Mouse (Mus musculus) kidney, embryonic 14.5 days (tissue): Measurements from ENCODE around the gene Trim52. TPM values are rescaled to one million over a fixed set of nuclear protein-coding genes. Genes with fewer than 3 reads are reported as not detected.
"Not testable (repeated sequence)": the region's sequence is repeated elsewhere in the genome, so short reads cannot be mapped to it uniquely, and the experiment has no call there.

Experiments used
- ATAC-seq: fragments of 200-750 bp; cut with Nextera tagmentation; 2 replicates; pipeline ENCODE4 v1.8.0; 2017; ENCODE audit warnings: moderate number of reproducible peaks, mild to moderate bottlenecking, moderate TSS enrichment, moderate library complexity; ENCODE audit not compliant: low FRiP score, low TSS enrichment
- H3K27ac ChIP-seq: fragments of 300-500 bp; sonication (generic); 2 replicates; pipeline ENCODE4 v1.5.1; 2014; ENCODE audit warnings: low read depth, mild to moderate bottlenecking, low read length, moderate library complexity, mixed read lengths
- H3K27me3 ChIP-seq: fragments of 300-500 bp; sonication (generic); 2 replicates; pipeline ENCODE4 v1.6.1; 2014; ENCODE audit warnings: mild to moderate bottlenecking, low read length; ENCODE audit not compliant: control insufficient read depth, insufficient read depth
- H3K36me3 ChIP-seq: fragments of 300-500 bp; sonication (generic); 2 replicates; pipeline ENCODE4 v1.6.1; 2014; ENCODE audit warnings: low read length, mixed read lengths; ENCODE audit not compliant: control insufficient read depth, insufficient read depth
- H3K4me1 ChIP-seq: fragments of 300-500 bp; sonication (generic); 2 replicates; pipeline ENCODE4 v1.6.1; 2014; ENCODE audit warnings: low read length, mixed read lengths; ENCODE audit not compliant: control insufficient read depth, insufficient read depth
- H3K4me2 ChIP-seq: fragments of 300-500 bp; sonication (generic); replicated peaks from 2 replicates; pipeline ENCODE4 v1.6.1; 2014; ENCODE audit warnings: low read depth, mild to moderate bottlenecking, low read length
- H3K4me3 ChIP-seq: fragments of 300-500 bp; sonication (generic); 2 replicates; pipeline ENCODE4 v1.5.1; 2014; ENCODE audit warnings: mild to moderate bottlenecking, low read length
- H3K9ac ChIP-seq: fragments of 300-500 bp; sonication (generic); 2 replicates; pipeline ENCODE4 v1.6.1; 2014; ENCODE audit warnings: low read depth, mild to moderate bottlenecking, low read length, moderate library complexity
- H3K9me3 ChIP-seq: fragments of 300-500 bp; sonication (generic); 2 replicates; pipeline ENCODE4 v1.6.1; 2016; ENCODE audit warnings: low read length; ENCODE audit not compliant: control insufficient read depth
- WGBS: fragments of 180-500 bp; shearing (Covaris S2); extraction: QIAGEN DNeasy Blood & Tissue Kit; methylation state at CpG from one replicate; pipeline ENCODE4 v1.1.7; 2014; 5-methylcytosine and 5-hydroxymethylcytosine counted together
- polyA plus RNA-seq: library from polyadenylated mRNA; unstranded; fragments of >200 nt; fragmentation: Nextera tagmentation; extraction: Ambion mirVana; gene quantifications from 2 replicates; pipeline ENCODE4 v1.2.1, GENCODE M21; 2014

Trim52 gene
- polyA plus RNA-seq, 1 experiment from 2014 or later, result not detected

- no peak overlapping the region for H3K9ac ChIP-seq
- no peaks in the 10 kb centered on the region for H3K36me3 ChIP-seq
- no peak overlapping the region for H3K4me2 ChIP-seq
- ATAC-seq, result no peak
- no peaks in the 10 kb centered on the region for H3K27me3 ChIP-seq
- H3K4me3 ChIP-seq, result no peak overlapping the region
- no peaks in the 10 kb centered on the region for H3K4me1 ChIP-seq
- H3K27ac ChIP-seq, result no peak overlapping the region
- H3K9me3 ChIP-seq, result no peaks in the 10 kb centered on the region
- 74% methylated on average over 2 of the region's 2 CpGs for WGBS
Observed at GRCm38 (mm10) chr14:106151188-106151587, 45.2 kb downstream of the Trim52 start.

GRCm38 (mm10) chr14:106154879-106155576, 49.0 kb downstream of the Trim52 start:
- WGBS, result 67% methylated on average over 7 of the region's 7 CpGs
- no peaks in the 10 kb centered on the region for H3K27me3 ChIP-seq
- ATAC-seq, result no peak

GRCm38 (mm10) chr14:106156533-106156932, 50.5 kb downstream of the Trim52 start:
- H3K36me3 ChIP-seq, result no peaks in the 10 kb centered on the region
- H3K4me2 ChIP-seq, result no peak overlapping the region
- H3K27me3 ChIP-seq, result no peaks in the 10 kb centered on the region
- no peaks in the 10 kb centered on the region for H3K9me3 ChIP-seq
- 90% methylated on average over 1 of the region's 1 CpGs for WGBS
- no peaks in the 10 kb centered on the region for H3K4me1 ChIP-seq
- no peak overlapping the region for H3K9ac ChIP-seq
- no peak for ATAC-seq
- no peak overlapping the region for H3K27ac ChIP-seq
- H3K4me3 ChIP-seq, result no peak overlapping the region

More at GRCm38 (mm10) chr14:106154879-106155576, 49.0 kb downstream of the Trim52 start:
- H3K9me3 ChIP-seq, result no peaks in the 10 kb centered on the region
- no peak overlapping the region for H3K4me3 ChIP-seq
- H3K27ac ChIP-seq, result no peak overlapping the region
- H3K9ac ChIP-seq, result no peak overlapping the region
- no peaks in the 10 kb centered on the region for H3K4me1 ChIP-seq
- H3K36me3 ChIP-seq, result no peaks in the 10 kb centered on the region
- no peak overlapping the region for H3K4me2 ChIP-seq

- Histone ChIP-seq H3K27me3 (no peaks in the 10 kb centered on the region), H3K9me3 (no peaks in the 10 kb centered on the region), H3K27ac (no peak overlapping the region), H3K36me3 (no peaks in the 10 kb centered on the region), H3K4me3 (no peak overlapping the region), H3K4me2 (no peak overlapping the region), H3K9ac (no peak overlapping the region), H3K4me1 (no peaks in the 10 kb centered on the region)
- no peak for ATAC-seq
- WGBS, result 60% methylated on average over 3 of the region's 3 CpGs
Observed at GRCm38 (mm10) chr14:106162331-106162730, 56.3 kb downstream of the Trim52 start.

- H3K4me1 ChIP-seq, result no peaks in the 10 kb centered on the region
- no peak overlapping the region for H3K4me2 ChIP-seq
- ATAC-seq, result no peak
- no peak overlapping the region for H3K27ac ChIP-seq
- no peak overlapping the region for H3K4me3 ChIP-seq
- no peak overlapping the region for H3K9ac ChIP-seq
- no peaks in the 10 kb centered on the region for H3K27me3 ChIP-seq
- no peaks in the 10 kb centered on the region for H3K36me3 ChIP-seq
- H3K9me3 ChIP-seq, result no peaks in the 10 kb centered on the region
Observed at GRCm38 (mm10) chr14:106163196-106163595, 57.2 kb downstream of the Trim52 start.

GRCm38 (mm10) chr14:106163933-106164332, 57.9 kb downstream of the Trim52 start:
- H3K9me3 ChIP-seq, H3K4me2 ChIP-seq, ATAC-seq, H3K9ac ChIP-seq, H3K4me3 ChIP-seq, H3K27ac ChIP-seq, H3K27me3 ChIP-seq, H3K36me3 ChIP-seq, H3K4me1 ChIP-seq: not testable (repeated sequence)

- H3K4me1 ChIP-seq, result no peaks in the 10 kb centered on the region
- no peak overlapping the region for H3K4me3 ChIP-seq
- 67% methylated on average over 5 of the region's 5 CpGs for WGBS
- ATAC-seq, result peak; percentile 83; the same call in 1 of the 2 replicates
- H3K4me2 ChIP-seq, result no peak overlapping the region
- H3K9ac ChIP-seq, result no peak overlapping the region
- no peak overlapping the region for H3K27ac ChIP-seq
- no peaks in the 10 kb centered on the region for H3K36me3 ChIP-seq
- no peaks in the 10 kb centered on the region for H3K9me3 ChIP-seq
- no peaks in the 10 kb centered on the region for H3K27me3 ChIP-seq
Observed at GRCm38 (mm10) chr14:106176879-106177278, 70.9 kb downstream of the Trim52 start.

- WGBS, result 57% methylated on average over 4 of the region's 4 CpGs
Observed at GRCm38 (mm10) chr14:106178245-106178644, 72.2 kb downstream of the Trim52 start.

GRCm38 (mm10) chr14:106179102-106179727, 73.2 kb downstream of the Trim52 start:
- Histone ChIP-seq H3K36me3 (no peaks in the 10 kb centered on the region), H3K27ac (no peak overlapping the region), H3K27me3 (no peaks in the 10 kb centered on the region), H3K4me1 (no peaks in the 10 kb centered on the region), H3K4me3 (no peak overlapping the region), H3K9me3 (no peaks in the 10 kb centered on the region), H3K4me2 (no peak overlapping the region), H3K9ac (no peak overlapping the region)
- WGBS, result 43% methylated on average over 8 of the region's 8 CpGs
- ATAC-seq, result no peak

More at GRCm38 (mm10) chr14:106178245-106178644, 72.2 kb downstream of the Trim52 start:
- Histone ChIP-seq H3K36me3 (no peaks in the 10 kb centered on the region), H3K9me3 (no peaks in the 10 kb centered on the region), H3K27ac (no peak overlapping the region), H3K9ac (no peak overlapping the region), H3K4me3 (no peak overlapping the region), H3K4me1 (no peaks in the 10 kb centered on the region), H3K27me3 (no peaks in the 10 kb centered on the region), H3K4me2 (no peak overlapping the region)
- ATAC-seq, result no peak
